In the genomic region with DNA sequence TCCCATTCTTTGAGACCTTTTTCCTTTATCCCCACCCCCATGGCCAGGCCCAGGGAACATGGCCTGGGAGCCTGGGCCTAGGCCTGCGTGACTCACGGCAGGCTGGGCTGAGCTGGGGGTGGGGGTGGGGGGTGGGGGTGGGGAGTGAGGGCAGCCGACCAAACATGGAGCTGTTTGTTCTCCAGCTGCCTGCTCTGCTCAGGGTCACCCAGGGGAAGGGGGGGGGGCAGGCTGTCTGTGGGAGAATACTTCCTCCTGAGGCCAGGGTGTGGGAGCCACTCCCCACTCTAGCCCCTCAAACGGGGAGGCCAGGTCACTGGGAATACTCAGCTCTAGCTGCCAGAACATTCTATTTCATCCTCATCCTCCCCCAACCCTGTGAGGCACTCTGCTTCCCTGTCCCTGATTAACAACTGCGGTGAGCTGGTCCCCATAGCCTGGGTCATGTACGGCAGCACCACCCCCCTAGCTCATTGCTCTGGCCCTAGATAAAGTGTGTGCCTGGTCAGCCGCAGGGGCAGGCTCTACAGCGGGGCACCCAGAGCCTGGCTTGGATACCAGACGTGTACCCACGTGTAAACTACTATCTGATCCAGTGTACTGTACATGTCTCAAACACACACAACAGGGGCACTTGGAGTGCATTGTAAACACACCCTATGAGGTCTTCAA, we compare ENCODE assay signal across 9 mouse cellular contexts. TPM values are rescaled to one million over a fixed set of nuclear protein-coding genes. Genes with fewer than 3 reads are reported as not detected.
A peak's percentile ranks its signal among the peaks of the same experiment; 100 is the strongest.
DNase-seq lines count a peak whose midpoint lies in the region; ATAC-seq and TF ChIP-seq lines count a peak whose summit lies in the region.
"Had no signal": no experiment of that assay in that cellular context is flagged by ENCODE, and none has a peak within 500 bp of the region (broad histone marks: within the 10 kb centered on the region; RNA-seq: fewer than 3 reads in every experiment).

No protein-coding gene starts in this region.

- no peaks in the 10 kb centered on the region for H3K9me3 ChIP-seq in hindbrain, embryonic 11.5 days (ENCODE audit: control insufficient read depth, low read length)
- no peaks in the 10 kb centered on the region for H3K9me3 ChIP-seq in midbrain, embryonic 12.5 days

- no peak overlapping the region for H3K4me2 ChIP-seq in hindbrain, embryonic 11.5 days (replicated peaks; ENCODE audit: low read depth, low read length)
- no peak overlapping the region; the same call in 1 of the 2 replicates for H3K4me2 ChIP-seq in midbrain, embryonic 12.5 days (replicated peaks)

- ATAC-seq in hindbrain, embryonic 11.5 days (ENCODE audit: low FRiP score), result peak; percentile 34; the same call in 1 of the 2 replicates
- peak; percentile 55 for ATAC-seq in midbrain, embryonic 12.5 days (ENCODE audit: low FRiP score, low read depth)
- ATAC-seq in cerebellum, adult (ENCODE audit: insufficient number of reproducible peaks, low FRiP score, low TSS enrichment), result no peak

- peaks cover 26% of the 10 kb centered on the region for H3K4me1 ChIP-seq in hindbrain, embryonic 11.5 days (replicated peaks; ENCODE audit: control insufficient read depth, insufficient read depth, low read length)
- H3K4me1 ChIP-seq in midbrain, embryonic 12.5 days, result peaks cover 65% of the 10 kb centered on the region

- no peaks in the 10 kb centered on the region for H3K36me3 ChIP-seq in hindbrain, embryonic 11.5 days (ENCODE audit: control insufficient read depth, insufficient read depth, low read length)
- H3K36me3 ChIP-seq in midbrain, embryonic 12.5 days, result no peaks in the 10 kb centered on the region

- TF ChIP-seq CTCF in gastrocnemius, adult 2 months (IDR thresholded peaks at IDR 0.05), result no peak

- H3K9ac ChIP-seq in hindbrain, embryonic 11.5 days (ENCODE audit: low read depth, low read length), result no peak overlapping the region
- no peak overlapping the region for H3K9ac ChIP-seq in midbrain, embryonic 12.5 days (replicated peaks)

- H3K27ac ChIP-seq in gastrocnemius, adult 2 months, result peak overlapping the region; percentile 62
- peak overlapping the region; percentile 18 for H3K27ac ChIP-seq in hindbrain, embryonic 11.5 days (ENCODE audit: low read depth, low read length)
- H3K27ac ChIP-seq in midbrain, embryonic 12.5 days (replicated peaks), result peak overlapping the region; percentile 79

- no peaks in the 10 kb centered on the region for H3K27me3 ChIP-seq in hindbrain, embryonic 11.5 days (ENCODE audit: control insufficient read depth, insufficient read depth, low read length)
- peaks cover 49% of the 10 kb centered on the region for H3K27me3 ChIP-seq in midbrain, embryonic 12.5 days

- WGBS in hindbrain, embryonic 11.5 days, result 11% methylated on average over 8 of the region's 10 CpGs
- whole genome bisulfite sequencing in midbrain, embryonic 12.5 days, result 9% methylated on average over 10 of the region's 10 CpGs

- intact Hi-C loops in gastrocnemius, adult 2 months (cut with DNase I), result no loop called here
- intact Hi-C loops in gastrocnemius, postnatal 14 days (cut with DNase I; ENCODE audit: low total_unique reads), result loop anchor here (10.0 kb wide), 1 partner anchor 289 kb away; no protein-coding TSS in a partner anchor

- no peak overlapping the region; the same call in 1 of the 2 replicates for H3K4me3 ChIP-seq in gastrocnemius, adult 2 months
- H3K4me3 ChIP-seq in hindbrain, embryonic 11.5 days (ENCODE audit: low read depth, low read length), result no peak overlapping the region
- H3K4me3 ChIP-seq in midbrain, embryonic 12.5 days, result no peak overlapping the region

- no peak for DNase-seq in gastrocnemius, adult 2 months
- no peak for DNase-seq in gastrocnemius, postnatal 14 days
- DNase-seq in adrenal gland, postnatal 25 days, result peak; percentile 51
- DNase-seq in hindbrain, embryonic 11.5 days (ENCODE audit: low spot score), result peak; percentile 31
- no peak for DNase-seq in spleen, postnatal 14 days (ENCODE audit: low spot score in 2 of 2)
- no peak for DNase-seq in urinary bladder, postnatal 36 days (ENCODE audit: low spot score in 2 of 2)

RNA-seq across cellular contexts. Expression of a gene that starts 28.2 kb away (rescaled TPM):
- total RNA-seq in gastrocnemius, adult 2 months (2021), result 1 to 10 TPM in 1 of 2 experiments, under 1 TPM in 1; 0.94 to 1.7 TPM
- total RNA-seq in gastrocnemius, postnatal 14 days (2021), result 1 to 10 TPM; 3.2 to 3.4 TPM
- 100 and 109 TPM in 2 replicates for total RNA-seq in adrenal gland, postnatal 25 days (2021)
- polyA plus RNA-seq in hindbrain, embryonic 11.5 days (2014; fragmentation: Nextera tagmentation; extraction: Ambion mirVana), result 5.9 and 6.5 TPM in 2 replicates
- 9.7 and 10.4 TPM in 2 replicates for polyA plus RNA-seq in midbrain, embryonic 12.5 days (2016; fragmentation: Nextera tagmentation; extraction: Ambion mirVana)

RNA-seq across cellular contexts. Expression of a gene that starts 36.3 kb away (rescaled TPM):
- total RNA-seq in gastrocnemius, adult 2 months (2021), result under 1 TPM in 1 of 2 experiments, not detected in 1; 0.48 TPM
- not detected for total RNA-seq in gastrocnemius, postnatal 14 days (2021)
- total RNA-seq in adrenal gland, postnatal 25 days (2021), result not detected in 2 replicates
- 0.69 TPM in 1 of 2 replicates, not detected in the other for polyA plus RNA-seq in hindbrain, embryonic 11.5 days (2014; fragmentation: Nextera tagmentation; extraction: Ambion mirVana)
- polyA plus RNA-seq in midbrain, embryonic 12.5 days (2016; fragmentation: Nextera tagmentation; extraction: Ambion mirVana), result 0.22 and 0.92 TPM in 2 replicates
- total RNA-seq: layer of hippocampus, postnatal 10 days had no signal

RNA-seq across cellular contexts. Expression of a gene that starts 39.3 kb away (rescaled TPM):
- total RNA-seq in gastrocnemius, adult 2 months (2021), result 1 to 10 TPM; 1.9 to 4.7 TPM
- 10 to 100 TPM in 1 of 2 experiments, 1 to 10 TPM in 1; 9.4 to 12.6 TPM for total RNA-seq in gastrocnemius, postnatal 14 days (2021)
- 0.58 and 1.1 TPM in 2 replicates for total RNA-seq in adrenal gland, postnatal 25 days (2021)
- polyA plus RNA-seq in hindbrain, embryonic 11.5 days (2014; fragmentation: Nextera tagmentation; extraction: Ambion mirVana), result not detected in 2 replicates
- polyA plus RNA-seq in midbrain, embryonic 12.5 days (2016; fragmentation: Nextera tagmentation; extraction: Ambion mirVana), result not detected in 2 replicates

RNA-seq across cellular contexts. Expression of a gene that starts 49.1 kb away (rescaled TPM):
- total RNA-seq in gastrocnemius, adult 2 months (2021), result not detected
- not detected for total RNA-seq in gastrocnemius, postnatal 14 days (2021)
- not detected in 2 replicates for total RNA-seq in adrenal gland, postnatal 25 days (2021)
- 1.3 and 1.8 TPM in 2 replicates for polyA plus RNA-seq in hindbrain, embryonic 11.5 days (2014; fragmentation: Nextera tagmentation; extraction: Ambion mirVana)
- polyA plus RNA-seq in midbrain, embryonic 12.5 days (2016; fragmentation: Nextera tagmentation; extraction: Ambion mirVana), result 0.14 and 0.22 TPM in 2 replicates

RNA-seq across cellular contexts. Expression of a gene that starts 60.0 kb away (rescaled TPM):
- total RNA-seq in gastrocnemius, adult 2 months (2021), result 1 to 10 TPM; 1.0 to 2.2 TPM
- 1 to 10 TPM; 4.0 to 4.7 TPM for total RNA-seq in gastrocnemius, postnatal 14 days (2021)
- total RNA-seq in adrenal gland, postnatal 25 days (2021), result 0.58 TPM in 1 of 2 replicates, not detected in the other
- not detected in 2 replicates for polyA plus RNA-seq in hindbrain, embryonic 11.5 days (2014; fragmentation: Nextera tagmentation; extraction: Ambion mirVana)
- not detected in 2 replicates for polyA plus RNA-seq in midbrain, embryonic 12.5 days (2016; fragmentation: Nextera tagmentation; extraction: Ambion mirVana)
- total RNA-seq: layer of hippocampus, postnatal 10 days had no signal

Comparison
In these comparisons a context has a peak if more than half of its experiments do, and no peak if none do; other contexts are left out.
1. DNase-seq: peak in adrenal gland, postnatal 25 days (single experiment) and hindbrain, embryonic 11.5 days (single experiment); none in gastrocnemius, adult 2 months (single experiment), gastrocnemius, postnatal 14 days (single experiment), spleen, postnatal 14 days (0 of 2) and urinary bladder, postnatal 36 days (0 of 2).
2. H3K27ac ChIP-seq: peak in every context shown above with its lines; median percentile 79 in midbrain, embryonic 12.5 days; 62 in gastrocnemius, adult 2 months; 18 in hindbrain, embryonic 11.5 days.
3. RNA of a gene that starts 28.2 kb away (total RNA-seq): 100 to 109 TPM in adrenal gland, postnatal 25 days; 3.2 to 3.4 TPM in gastrocnemius, postnatal 14 days and 0.94 to 1.7 TPM in gastrocnemius, adult 2 months; every median in the first group is over 10 times any median in the second.